8 mouse cellular contexts compared by ENCODE assay signal in the genomic region with DNA sequence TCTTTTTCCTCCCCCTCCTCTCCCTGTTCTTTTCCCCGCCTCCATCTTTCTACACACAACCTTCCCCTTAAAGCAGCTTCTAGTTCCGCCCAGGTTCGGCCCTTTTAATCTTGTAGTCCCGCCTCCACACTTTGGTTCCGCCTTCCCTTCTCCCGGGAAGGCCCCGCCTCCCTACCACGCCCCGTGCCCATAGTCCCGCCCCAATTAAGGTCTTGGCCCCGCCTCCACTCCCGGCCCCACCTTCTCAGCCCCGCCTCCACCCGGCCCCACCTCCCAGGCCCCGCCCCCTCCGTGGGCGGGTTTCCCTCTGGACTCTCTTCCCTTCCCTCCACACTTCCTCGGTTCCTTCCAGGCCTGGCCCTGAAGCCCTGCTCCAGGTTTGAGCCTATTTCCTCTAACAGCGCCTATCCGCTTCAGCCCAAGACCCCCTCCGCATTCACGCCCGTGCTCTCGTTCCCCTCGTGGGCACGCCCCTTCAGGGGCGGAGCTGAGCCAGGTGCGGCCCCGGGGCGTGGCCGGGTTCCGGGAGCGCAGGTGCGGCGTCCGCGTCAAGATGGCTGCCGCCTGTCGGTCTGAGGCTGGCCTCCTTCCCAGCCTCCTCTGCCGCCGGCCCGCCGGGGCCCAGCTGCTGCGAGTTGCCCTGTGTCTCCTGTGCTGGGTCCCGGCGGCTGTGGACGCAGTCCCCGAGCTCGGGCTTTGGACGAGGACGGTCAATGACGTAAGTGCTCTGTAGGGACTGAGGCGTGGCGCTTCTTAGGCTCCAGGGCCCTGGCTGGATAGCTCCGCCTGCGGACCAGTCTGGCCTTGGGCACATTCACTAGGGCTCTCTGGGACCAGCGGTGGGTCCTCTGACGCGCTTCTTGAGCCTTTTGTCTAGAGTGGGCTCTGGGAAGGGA. TPM values are rescaled to one million over a fixed set of nuclear protein-coding genes. Genes with fewer than 3 reads are reported as not detected.
DNase-seq lines count a peak whose midpoint lies in the region; ATAC-seq and TF ChIP-seq lines count a peak whose summit lies in the region.

A gene (plus strand): TSS at position 333 of the 896 bp plus-strand sequence.

- DNase-seq in 3T3-L1 (ENCODE audit: low read depth, low spot score) = peak; percentile 98
- peak; percentile 95 to 98 for DNase-seq in adrenal gland, postnatal 4 days (ENCODE audit: low spot score in 2 of 2)
- DNase-seq in embryonic facial prominence, embryonic 14.5 days (ENCODE audit: low spot score) = peak; percentile 98
- peak; percentile 96 to 98 for DNase-seq in heart, adult 2 months
- DNase-seq in kidney, adult 8-10 months = peak; percentile 95
- DNase-seq in spleen, postnatal 10 days (ENCODE audit: low spot score in 2 of 2) = peak; percentile 97 to 98

- peak within 1 kb of the TSS; percentile 78 for H3K9ac ChIP-seq in embryonic facial prominence, embryonic 14.5 days (ENCODE audit: low read depth, low read length)
- peak within 1 kb of the TSS; percentile 76 for H3K9ac ChIP-seq in heart, adult 2 months (ENCODE audit: low read depth, low read length)
- peak within 1 kb of the TSS; percentile 82 for H3K9ac ChIP-seq in limb, embryonic 13.5 days
- H3K9ac ChIP-seq in midbrain, embryonic 16.5 days (ENCODE audit: low read depth, low read length) = peak within 1 kb of the TSS; percentile 71

- H3K4me1 ChIP-seq in embryonic facial prominence, embryonic 14.5 days (ENCODE audit: control insufficient read depth, insufficient read depth, low read length) = 0 out of 2 replicates have a peak, but pooled peaks cover 6% of the 10 kb centered on the region
- peaks cover 2% of the 10 kb centered on the region; the same call in 1 of the 2 replicates for H3K4me1 ChIP-seq in heart, adult 2 months (ENCODE audit: control insufficient read depth, insufficient read depth, low read length)
- peaks cover 19% of the 10 kb centered on the region for H3K4me1 ChIP-seq in limb, embryonic 13.5 days
- H3K4me1 ChIP-seq in midbrain, embryonic 16.5 days (ENCODE audit: control insufficient read depth, insufficient read depth, low read length) = peaks cover 16% of the 10 kb centered on the region

- peak within 1 kb of the TSS; percentile 92 for H3K27ac ChIP-seq in embryonic facial prominence, embryonic 14.5 days (replicated peaks; ENCODE audit: low read depth, low read length)
- H3K27ac ChIP-seq in heart, adult 2 months = peak within 1 kb of the TSS; percentile 96
- peak within 1 kb of the TSS; percentile 88 for H3K27ac ChIP-seq in limb, embryonic 13.5 days
- peak within 1 kb of the TSS; percentile 85 for H3K27ac ChIP-seq in midbrain, embryonic 16.5 days (ENCODE audit: low read length)

- ATAC-seq in embryonic facial prominence, embryonic 14.5 days (ENCODE audit: low read depth) = peak; percentile 91
- ATAC-seq in limb, embryonic 13.5 days (ENCODE audit: low FRiP score, low read depth) = peak; percentile 92
- ATAC-seq in midbrain, embryonic 16.5 days = peak; percentile 98

- intact Hi-C loops in heart, adult 2 months (cut with DNase I) = loop anchor here (1.0 to 2.0 kb wide), 2 partner anchors 71 to 120 kb away; a partner anchor contains a TSS

- H3K4me3 ChIP-seq in embryonic facial prominence, embryonic 14.5 days (ENCODE audit: low read depth, low read length) = peak within 1 kb of the TSS; percentile 73
- H3K4me3 ChIP-seq in heart, adult 2 months = peak within 1 kb of the TSS; percentile 86
- peak within 1 kb of the TSS; percentile 76 for H3K4me3 ChIP-seq in limb, embryonic 13.5 days
- peak within 1 kb of the TSS; percentile 60 for H3K4me3 ChIP-seq in midbrain, embryonic 16.5 days (ENCODE audit: low read depth, low read length)

- H3K79me2 ChIP-seq in heart, adult 2 months (replicated peaks; ENCODE audit: control insufficient read depth, insufficient read depth, low read length) = peaks cover 4% of the 10 kb centered on the region

- TF ChIP-seq POLR2A in heart, adult 2 months (IDR thresholded peaks at IDR 0.05; ENCODE audit: insufficient read depth, low read depth, low read length) = peak; percentile 65; the same call in 1 of the 2 replicates

- no peak; the same call in 1 of the 2 replicates for TF ChIP-seq EP300 in heart, adult 2 months (IDR thresholded peaks at IDR 0.05; ENCODE audit: insufficient read depth, low read depth, low read length)

- TF ChIP-seq CTCF in heart, adult 2 months (IDR thresholded peaks at IDR 0.05) = peak; percentile 17; the same call in 1 of the 2 replicates

- WGBS in embryonic facial prominence, embryonic 14.5 days = under 1% methylated on average over 47 of the region's 59 CpGs
- WGBS in heart, adult 2 months = under 1% methylated on average over 59 of the region's 59 CpGs
- WGBS in limb, embryonic 13.5 days = under 1% methylated on average over 59 of the region's 59 CpGs
- under 1% methylated on average over 59 of the region's 59 CpGs for WGBS in midbrain, embryonic 16.5 days

- peak within 1 kb of the TSS; percentile 73 for H3K4me2 ChIP-seq in embryonic facial prominence, embryonic 14.5 days (ENCODE audit: low read depth, low read length)
- peak within 1 kb of the TSS; percentile 85 for H3K4me2 ChIP-seq in limb, embryonic 13.5 days (replicated peaks)
- peak within 1 kb of the TSS; percentile 85 for H3K4me2 ChIP-seq in midbrain, embryonic 16.5 days (ENCODE audit: low read length)

- no peaks in the 10 kb centered on the region for H3K9me3 ChIP-seq in embryonic facial prominence, embryonic 14.5 days (ENCODE audit: control insufficient read depth, low read length)
- no peaks in the 10 kb centered on the region for H3K9me3 ChIP-seq in limb, embryonic 13.5 days
- no peaks in the 10 kb centered on the region for H3K9me3 ChIP-seq in midbrain, embryonic 16.5 days (replicated peaks; ENCODE audit: control insufficient read depth, low read length, poor library complexity, severe bottlenecking)

- H3K27me3 ChIP-seq in embryonic facial prominence, embryonic 14.5 days (replicated peaks; ENCODE audit: control insufficient read depth, insufficient read depth, low read length) = no peaks in the 10 kb centered on the region
- no peaks in the 10 kb centered on the region for H3K27me3 ChIP-seq in heart, adult 2 months (ENCODE audit: control insufficient read depth, insufficient read depth, low read length)
- H3K27me3 ChIP-seq in limb, embryonic 13.5 days = no peaks in the 10 kb centered on the region
- H3K27me3 ChIP-seq in midbrain, embryonic 16.5 days (ENCODE audit: control insufficient read depth, insufficient read depth, low read depth, low read length) = no peaks in the 10 kb centered on the region

- no peaks in the 10 kb centered on the region for H3K36me3 ChIP-seq in embryonic facial prominence, embryonic 14.5 days (ENCODE audit: control insufficient read depth, insufficient read depth, low read length)
- H3K36me3 ChIP-seq in heart, adult 2 months (ENCODE audit: control insufficient read depth, insufficient read depth, low read length) = no peaks in the 10 kb centered on the region
- H3K36me3 ChIP-seq in limb, embryonic 13.5 days = no peaks in the 10 kb centered on the region
- H3K36me3 ChIP-seq in midbrain, embryonic 16.5 days (ENCODE audit: control insufficient read depth, insufficient read depth, low read length) = no peaks in the 10 kb centered on the region

RNA-seq across cellular contexts. Expression of the gene that starts here (rescaled TPM):
- total RNA-seq in adrenal gland, postnatal 4 days (2021) = 10 to 100 TPM; 44.8 to 45.7 TPM
- polyA plus RNA-seq in embryonic facial prominence, embryonic 14.5 days (2014; fragmentation: Nextera tagmentation; extraction: Ambion mirVana) = 26.8 and 28.4 TPM in 2 replicates
- 10 to 100 TPM; 20.8 to 21.6 TPM for total RNA-seq in heart, adult 2 months (2021)
- 9.5 and 19.5 TPM in 2 replicates for polyA plus RNA-seq in heart, adult 2 months (2012; rRNA removed)
- polyA plus RNA-seq in limb, embryonic 13.5 days (2015; fragmentation: Nextera tagmentation; extraction: Ambion mirVana) = 31.3 and 33.8 TPM in 2 replicates
- polyA plus RNA-seq in midbrain, embryonic 16.5 days (2015; fragmentation: Nextera tagmentation; extraction: Ambion mirVana) = 39.3 and 42.7 TPM in 2 replicates

Comparison
In these comparisons a context has a peak if more than half of its experiments do, and no peak if none do; other contexts are left out.
1. Peak in every context shown above with its lines: DNase-seq, ATAC-seq, H3K4me3 ChIP-seq and H3K27ac ChIP-seq.